Mouse (Mus musculus): ENCODE results near the gene Nedd4. TPM values are rescaled to one million over a fixed set of nuclear protein-coding genes. Genes with fewer than 3 reads are reported as not detected.

Nedd4 gene
- total RNA-seq, 2 experiments from 2014 or later, result 250 to 283 TPM

DNA sequence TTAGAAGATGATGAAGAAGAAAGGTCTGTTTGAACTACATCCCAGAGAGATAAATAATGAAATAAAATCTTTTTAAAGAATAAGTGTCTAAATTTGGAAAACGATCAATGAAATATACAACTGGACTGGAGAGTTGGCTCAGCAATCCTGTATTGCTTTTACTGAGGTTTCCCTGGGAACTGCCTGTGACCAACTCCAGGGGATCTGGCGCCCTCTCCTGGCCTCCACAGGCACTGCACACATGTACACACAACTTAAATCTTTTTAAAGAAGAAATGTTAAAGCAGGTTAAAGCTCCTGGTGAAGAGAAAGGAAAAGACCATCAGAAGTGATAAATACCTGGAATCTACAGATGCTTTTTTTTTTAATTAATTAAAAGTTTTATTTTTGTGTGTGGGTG lies 10.2 kb downstream of the Nedd4 start:
- DNase-seq, result peak; percentile 80 to 82
- intact Hi-C loops (cut with DNase I), result loop anchor here (2.0 to 10.0 kb wide), 3 partner anchors 18 to 138 kb away; partner anchors contain the start of gene Rfx7

DNA sequence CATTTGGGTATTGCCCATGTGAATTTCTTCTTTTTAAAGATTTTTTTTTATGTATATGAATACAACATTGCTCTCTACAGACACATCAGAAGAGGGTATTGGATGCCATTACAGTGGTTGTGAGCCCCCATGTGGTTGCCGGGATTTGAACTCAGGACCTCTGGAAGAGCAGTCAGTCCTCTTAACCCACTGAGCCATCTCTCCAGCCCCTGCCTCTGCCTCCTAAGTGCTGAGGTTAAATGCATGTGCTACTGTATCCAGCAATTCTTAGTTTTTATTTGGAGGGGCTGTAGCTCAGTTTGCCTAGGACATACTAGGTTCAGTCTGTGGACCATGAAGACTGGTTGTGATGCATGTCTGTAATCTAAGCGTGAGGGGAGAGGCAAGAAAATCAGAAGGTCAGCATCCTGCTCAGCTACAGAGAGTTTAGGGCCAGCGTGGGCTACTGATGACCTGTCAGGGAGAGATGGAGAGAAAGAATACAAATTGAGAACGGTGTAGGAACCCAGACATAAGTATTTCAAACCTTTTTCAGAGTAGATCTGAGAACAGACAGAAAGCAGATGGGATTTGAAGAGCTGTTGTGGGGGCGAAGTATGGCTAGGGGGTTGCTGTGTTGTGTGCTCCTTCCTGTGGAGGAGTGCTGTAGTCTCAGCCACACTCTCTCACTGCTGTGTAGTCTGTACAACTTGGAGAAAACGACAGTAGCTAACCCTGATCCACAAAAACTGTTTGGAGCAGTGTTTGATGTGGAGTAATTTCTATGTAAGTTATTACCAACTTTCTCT lies 13.0 kb downstream of the Nedd4 start:
- intact Hi-C loops (cut with DNase I), result loop anchor here (10.0 kb wide), 1 partner anchor 140 kb away; the partner anchor contains the start of gene Rfx7
- DNase-seq, result no peak

- no peak for DNase-seq
- intact Hi-C loops (cut with DNase I), result loop anchor here (10.0 kb wide), 1 partner anchor 141 kb away; the partner anchor contains the start of gene Rfx7
Observed at GRCm38 (mm10) chr9:72675745-72676200, 13.6 kb downstream of the Nedd4 start.

DNA sequence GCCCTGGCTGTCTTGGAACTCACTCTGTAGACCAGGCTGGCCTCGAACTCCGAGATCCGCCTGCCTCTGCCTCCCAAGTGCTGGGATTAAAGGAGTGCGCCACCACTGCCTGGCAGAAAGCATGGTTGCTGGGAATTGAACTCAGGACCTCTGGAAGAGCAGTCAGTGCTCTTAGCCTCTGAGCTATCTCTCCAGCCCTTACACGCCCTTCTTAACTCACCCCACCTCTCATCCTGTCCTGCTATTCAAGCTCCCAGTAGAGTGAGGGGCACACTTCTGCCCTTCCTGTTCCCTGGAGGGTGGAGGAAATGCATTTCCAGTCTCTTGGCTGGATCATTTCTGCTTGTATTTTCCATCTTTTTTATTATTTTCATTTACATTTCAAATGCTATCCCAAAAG lies 15.5 kb downstream of the Nedd4 start:
- no peak for DNase-seq
- intact Hi-C loops (cut with DNase I), result loop anchor here (10.0 kb wide), 1 partner anchor 143 kb away; the partner anchor contains the start of gene Rfx7

GRCm38 (mm10) chr9:72678771-72679170 lies 16.6 kb downstream of the Nedd4 start:
- DNase-seq, result no peak
- intact Hi-C loops (cut with DNase I), result loop anchor here (10.0 kb wide), 1 partner anchor 144 kb away; the partner anchor contains the start of gene Rfx7

DNA sequence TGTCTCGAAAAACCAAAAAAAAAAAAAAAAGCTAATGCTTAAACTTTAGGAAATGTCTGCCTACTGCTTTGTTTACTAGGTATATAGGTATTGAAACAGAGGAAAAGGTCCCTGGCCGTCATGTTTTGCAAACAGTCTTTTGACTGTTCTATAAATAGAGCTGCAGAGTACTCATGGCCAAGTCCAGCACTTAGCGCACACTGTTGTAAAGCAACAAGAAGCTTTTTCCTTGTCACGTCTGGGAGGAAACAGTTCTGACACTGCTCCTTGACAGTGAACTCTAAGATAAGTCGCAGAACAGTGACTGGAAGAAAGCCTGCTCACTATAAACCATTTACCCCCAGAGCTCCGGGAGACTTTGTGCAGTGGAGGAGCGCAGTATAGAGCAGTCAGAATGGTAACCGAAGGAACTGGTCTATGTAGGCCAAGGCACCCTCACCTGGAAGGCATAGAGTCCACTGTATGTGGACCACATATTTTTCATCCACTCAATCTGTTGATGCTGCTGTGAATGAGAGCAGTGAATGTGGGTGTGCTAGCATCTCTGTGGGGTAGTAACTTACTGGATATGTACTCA lies 19.6 kb downstream of the Nedd4 start:
- no peak for DNase-seq

GRCm38 (mm10) chr9:72683268-72683667 lies 21.1 kb downstream of the Nedd4 start:
- intact Hi-C loops (cut with DNase I), result no loop called here
- no peak for DNase-seq

More for the DNA sequence above, 19.6 kb downstream of the Nedd4 start:
- intact Hi-C loops (cut with DNase I), result no loop called here

DNA sequence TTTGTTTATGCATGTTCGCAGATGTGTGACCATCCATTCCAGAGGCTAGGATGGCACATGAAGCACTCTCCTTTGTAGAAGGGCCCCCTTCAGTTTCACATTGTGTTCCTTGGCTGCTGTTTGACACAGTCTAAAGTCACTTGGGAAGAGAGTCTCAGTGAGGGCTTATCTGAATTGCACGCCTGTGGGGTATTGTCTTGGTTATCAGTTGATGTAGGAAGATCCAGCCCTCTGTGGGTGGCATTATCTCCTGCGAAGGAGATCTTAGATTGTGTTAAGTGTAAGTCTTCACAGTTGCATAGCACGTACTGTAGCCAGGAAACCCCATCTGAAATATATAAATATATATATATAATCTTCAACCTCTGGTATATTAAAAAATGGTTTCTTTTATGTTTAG lies 23.1 kb downstream of the Nedd4 start:
- no peak for DNase-seq
- intact Hi-C loops (cut with DNase I), result no loop called here

GRCm38 (mm10) chr9:72686506-72686905 lies 24.4 kb downstream of the Nedd4 start:
- no peak for DNase-seq
- intact Hi-C loops (cut with DNase I), result no loop called here

DNA sequence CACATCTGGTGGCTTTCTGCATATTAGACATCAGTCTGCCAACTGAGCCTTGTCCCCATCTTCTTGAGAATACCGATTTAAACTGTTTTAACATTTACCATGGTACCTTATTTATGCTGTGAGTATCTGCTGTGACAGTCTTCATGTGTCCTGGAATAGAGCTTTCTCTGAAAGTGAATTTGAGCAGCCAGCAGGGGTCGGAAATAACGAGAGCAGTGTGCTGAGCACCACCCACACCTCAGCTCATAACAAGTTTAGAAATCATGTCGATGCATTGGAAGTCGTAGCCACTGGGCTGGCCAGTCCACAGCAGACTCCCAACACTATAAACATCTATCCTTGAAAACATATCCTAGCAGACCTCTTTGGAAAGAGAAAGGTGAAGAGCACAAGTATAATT lies 27.4 kb downstream of the Nedd4 start:
- intact Hi-C loops (cut with DNase I), result no loop called here

DNA sequence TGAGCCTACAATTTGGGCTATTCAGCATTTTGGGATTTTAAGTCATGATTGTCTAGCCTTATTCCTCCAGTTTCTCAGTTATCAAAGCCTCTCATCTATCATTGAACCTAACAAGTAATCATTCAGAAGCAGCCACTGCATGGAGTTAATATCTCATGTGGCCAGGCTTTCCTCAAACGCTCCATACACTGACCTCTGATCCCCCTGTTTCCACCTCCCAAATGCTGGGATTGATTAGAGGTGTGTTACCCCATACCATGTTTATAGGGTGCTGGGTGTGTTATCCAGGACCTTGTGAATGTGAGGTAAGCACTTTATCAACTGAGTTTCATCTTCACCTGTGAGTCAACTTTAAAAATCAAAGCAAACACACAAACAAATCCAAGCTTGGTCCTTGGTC lies 28.7 kb downstream of the Nedd4 start:
- intact Hi-C loops (cut with DNase I), result no loop called here
- DNase-seq, result no peak

More for the DNA sequence above, 27.4 kb downstream of the Nedd4 start:
- DNase-seq, result no peak

DNA sequence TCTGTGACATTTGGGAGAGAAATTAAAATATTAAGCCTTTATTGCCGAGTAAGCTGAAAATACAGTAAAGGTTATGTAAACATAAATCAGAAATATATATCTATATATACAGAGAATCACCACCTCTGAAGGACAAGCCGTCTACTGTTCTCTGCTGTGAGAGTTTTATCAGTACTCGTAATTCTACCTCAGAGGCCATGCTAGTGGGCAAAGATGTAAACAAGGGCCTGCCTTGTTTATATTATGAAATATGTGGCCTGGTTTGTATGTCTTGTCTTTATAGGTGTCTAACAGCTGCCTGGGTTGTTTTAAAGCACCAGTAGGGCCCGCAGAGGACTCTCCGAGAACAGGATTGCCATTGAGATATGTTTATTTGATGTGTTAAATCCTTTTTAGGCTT lies 29.8 kb downstream of the Nedd4 start:
- no peak for DNase-seq
- intact Hi-C loops (cut with DNase I), result no loop called here

- DNase-seq, result no peak
- intact Hi-C loops (cut with DNase I), result no loop called here
Observed at GRCm38 (mm10) chr9:72693081-72693696, 31.0 kb downstream of the Nedd4 start.

GRCm38 (mm10) chr9:72693861-72694260 lies 31.7 kb downstream of the Nedd4 start:
- DNase-seq, result peak in 1 of 2 experiments; percentile 41

DNA sequence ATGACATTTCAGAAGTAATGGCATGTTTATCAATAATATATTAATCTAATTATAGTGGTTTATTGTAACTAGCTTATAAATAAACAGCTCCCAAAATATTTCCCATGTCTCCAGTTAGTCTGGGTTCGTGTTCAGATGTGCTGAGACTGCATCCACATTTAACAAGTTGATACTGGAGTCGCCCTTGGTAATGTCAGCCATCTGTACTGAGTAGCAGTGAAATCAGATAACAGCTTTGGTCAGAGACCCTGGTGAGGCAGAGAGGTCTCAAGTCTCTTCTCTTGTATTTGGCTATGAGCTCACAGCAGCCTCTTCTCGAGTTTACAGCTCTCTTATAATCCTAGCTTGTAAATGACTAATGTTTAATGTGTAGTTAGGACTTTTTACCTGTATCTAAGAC lies 34.4 kb downstream of the Nedd4 start:
- intact Hi-C loops (cut with DNase I), result no loop called here
- DNase-seq, result no peak

More at GRCm38 (mm10) chr9:72693861-72694260, 31.7 kb downstream of the Nedd4 start:
- intact Hi-C loops (cut with DNase I), result no loop called here

DNA sequence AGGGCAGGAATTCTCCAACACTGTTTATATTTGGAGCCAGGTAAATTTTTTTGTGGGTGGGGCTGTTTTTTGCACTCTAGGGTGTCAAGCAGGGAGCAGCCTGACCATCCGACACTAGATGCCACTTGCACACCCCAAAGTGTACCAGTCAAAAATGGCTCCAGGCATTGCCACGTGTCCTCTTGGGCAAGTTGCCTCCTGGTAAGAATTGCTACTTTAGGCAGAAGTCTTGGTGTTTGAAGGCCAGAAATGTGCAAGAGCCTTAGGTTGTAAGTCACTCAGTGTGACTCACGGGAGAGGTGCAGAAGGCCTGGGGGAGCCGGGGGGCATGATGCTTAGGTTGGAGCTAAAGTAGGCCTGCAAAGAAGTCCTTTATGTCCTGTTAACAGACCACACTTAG lies 35.6 kb downstream of the Nedd4 start:
- intact Hi-C loops (cut with DNase I), result no loop called here
- DNase-seq, result no peak

- intact Hi-C loops (cut with DNase I), result no loop called here
- peak; percentile 55 to 72 for DNase-seq
Observed at GRCm38 (mm10) chr9:72699702-72700101, 37.6 kb downstream of the Nedd4 start.

GRCm38 (mm10) chr9:72701441-72701840 lies 39.3 kb downstream of the Nedd4 start:
- intact Hi-C loops (cut with DNase I), result no loop called here

GRCm38 (mm10) chr9:72702075-72702474 lies 39.9 kb downstream of the Nedd4 start:
- intact Hi-C loops (cut with DNase I), result no loop called here
- peak in 1 of 2 experiments; percentile 73 for DNase-seq

More at GRCm38 (mm10) chr9:72701441-72701840, 39.3 kb downstream of the Nedd4 start:
- DNase-seq, result no peak

- DNase-seq, result no peak
- intact Hi-C loops (cut with DNase I), result no loop called here
Observed at GRCm38 (mm10) chr9:72703142-72703541, 41.0 kb downstream of the Nedd4 start.

DNA sequence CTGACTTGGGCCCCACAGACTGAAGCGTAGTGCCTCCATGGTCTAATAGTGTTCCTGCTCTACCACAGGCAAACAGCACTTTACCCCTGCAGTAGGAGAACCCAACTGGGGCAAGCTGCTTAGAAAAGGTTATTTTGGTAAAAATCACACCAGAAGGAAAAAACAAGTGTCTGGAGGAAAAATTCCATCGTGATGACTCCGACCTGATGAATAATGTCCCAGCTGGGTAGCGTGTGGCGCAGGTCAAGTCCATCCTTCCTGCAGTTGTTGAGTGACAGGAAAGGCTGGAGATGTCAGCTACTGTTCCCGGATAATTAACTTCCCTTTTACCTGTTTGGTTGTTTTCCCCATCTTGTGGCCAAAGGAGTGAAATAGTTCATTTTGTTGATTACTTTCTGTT lies 41.6 kb downstream of the Nedd4 start:
- intact Hi-C loops (cut with DNase I), result no loop called here
- DNase-seq, result no peak
